Mouse (Mus musculus) natural killer cell, adult 2 months (primary cell): Measurements from ENCODE around the gene Rab42.
"Not testable (repeated sequence)": the region's sequence is repeated elsewhere in the genome, so short reads cannot be mapped to it uniquely, and the experiment has no call there.

Experiments used
- DNase-seq, 2 experiments: peaks; one replicate each; pipeline ENCODE4 v3.0.0; 2022; ENCODE audit warnings: low spot score in 2 of 2

Gene Rab42

DNA sequence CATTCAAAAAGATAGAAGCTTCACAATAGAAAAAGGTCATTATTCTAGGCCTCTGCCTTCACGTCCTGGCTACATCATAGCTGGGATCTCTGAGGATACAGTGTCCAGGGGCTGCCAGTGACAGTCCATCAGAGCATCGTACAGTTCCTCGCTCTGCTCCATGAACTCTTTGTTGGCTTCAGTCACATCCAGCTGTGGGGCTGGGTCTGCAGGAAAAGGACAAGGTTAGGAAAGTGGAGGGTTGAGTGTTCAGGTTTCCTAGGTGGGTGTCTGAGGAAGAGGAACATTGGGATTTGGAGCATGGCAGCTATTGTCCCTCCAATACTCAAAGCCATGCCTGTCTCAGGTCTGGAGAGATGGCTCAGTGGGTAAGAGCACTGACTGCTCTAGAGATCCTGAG, 8.6 kb upstream of the Rab42 start:
- DNase-seq = no peak

DNA sequence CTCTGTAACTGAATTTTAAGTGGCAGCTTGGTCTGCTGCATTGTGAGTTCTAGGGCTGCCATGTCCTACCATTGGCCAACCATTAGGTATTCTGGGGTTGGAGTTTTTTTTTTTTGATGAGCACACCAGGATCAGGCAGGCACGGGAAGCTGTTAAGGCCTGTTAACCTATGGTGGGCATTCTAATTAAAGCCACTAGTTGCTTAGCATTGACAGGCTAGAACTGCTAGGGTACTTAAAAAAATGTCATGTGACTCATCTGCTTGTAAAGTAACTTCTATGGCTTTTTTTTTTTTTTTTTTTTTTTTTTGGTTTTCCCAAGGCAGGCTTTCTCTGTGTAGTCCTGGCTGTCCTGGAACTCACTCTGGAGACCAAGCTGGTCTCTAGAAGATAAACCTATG, 8.0 kb upstream of the Rab42 start:
- DNase-seq = no peak

DNA sequence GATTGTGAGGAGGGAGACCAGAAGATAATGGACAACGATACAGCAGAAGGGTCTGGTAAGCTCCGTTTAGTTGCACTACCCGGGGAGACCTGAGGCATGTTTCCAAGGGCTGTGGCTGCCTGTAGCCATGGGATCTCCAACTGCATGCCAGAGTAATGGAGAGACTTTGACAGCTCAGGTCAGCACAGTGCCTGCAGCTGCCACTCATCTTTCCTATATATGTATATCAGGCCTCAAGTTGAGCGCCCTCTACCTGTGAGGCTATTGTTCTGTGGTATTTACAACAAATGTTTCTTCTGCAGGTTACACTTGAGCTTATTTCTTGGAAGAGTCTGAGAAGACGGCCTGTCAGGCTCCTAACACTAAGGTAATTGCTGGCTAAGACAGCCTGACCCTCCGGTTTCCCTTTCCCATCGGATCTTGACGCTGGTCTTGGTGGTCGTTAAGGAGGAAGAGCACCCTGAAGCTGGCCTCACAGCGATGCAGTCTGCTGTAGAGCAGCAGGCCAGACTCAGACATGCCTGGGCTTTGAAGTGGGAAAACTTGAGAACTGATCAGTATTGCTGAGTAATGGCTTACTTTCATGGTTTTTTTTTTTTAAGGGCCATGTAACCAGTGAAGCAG, 6.8 kb upstream of the Rab42 start:
- peak; percentile 47 to 69 for DNase-seq

DNA sequence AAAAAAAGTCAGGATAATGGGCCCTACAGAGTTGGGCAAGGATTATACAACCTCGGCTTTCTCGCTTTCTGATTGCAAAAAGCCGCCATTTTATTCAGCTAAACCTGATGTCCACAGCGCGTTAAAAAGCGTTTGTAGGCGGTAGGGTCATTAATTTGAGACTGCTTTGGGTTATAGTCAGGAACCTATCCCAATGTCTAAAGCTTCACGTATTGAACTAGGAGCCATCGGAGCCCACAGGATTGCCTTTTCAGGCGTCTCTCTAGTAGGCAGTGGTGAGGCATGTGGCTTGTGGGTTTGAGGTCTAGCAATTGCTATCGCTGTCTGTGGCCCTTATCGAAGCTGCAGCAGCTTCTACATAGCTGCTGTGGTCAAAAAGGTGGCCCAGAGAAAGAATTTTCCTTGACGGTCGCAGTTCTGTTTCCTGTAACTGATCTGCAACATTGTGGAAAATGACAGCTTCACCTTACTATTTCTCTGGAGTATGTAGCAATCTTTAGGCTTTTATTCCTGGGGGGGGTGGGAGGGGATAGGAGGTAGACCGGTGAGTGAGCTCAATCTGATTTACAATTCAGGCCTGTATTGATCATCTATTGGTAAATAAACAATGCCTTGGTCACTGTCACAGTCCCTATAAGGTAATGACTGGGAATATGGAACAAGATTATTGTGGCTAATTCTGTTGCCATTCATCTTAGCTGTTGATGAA, 6.1 kb upstream of the Rab42 start:
- DNase-seq = peak; percentile 52 to 64

DNA sequence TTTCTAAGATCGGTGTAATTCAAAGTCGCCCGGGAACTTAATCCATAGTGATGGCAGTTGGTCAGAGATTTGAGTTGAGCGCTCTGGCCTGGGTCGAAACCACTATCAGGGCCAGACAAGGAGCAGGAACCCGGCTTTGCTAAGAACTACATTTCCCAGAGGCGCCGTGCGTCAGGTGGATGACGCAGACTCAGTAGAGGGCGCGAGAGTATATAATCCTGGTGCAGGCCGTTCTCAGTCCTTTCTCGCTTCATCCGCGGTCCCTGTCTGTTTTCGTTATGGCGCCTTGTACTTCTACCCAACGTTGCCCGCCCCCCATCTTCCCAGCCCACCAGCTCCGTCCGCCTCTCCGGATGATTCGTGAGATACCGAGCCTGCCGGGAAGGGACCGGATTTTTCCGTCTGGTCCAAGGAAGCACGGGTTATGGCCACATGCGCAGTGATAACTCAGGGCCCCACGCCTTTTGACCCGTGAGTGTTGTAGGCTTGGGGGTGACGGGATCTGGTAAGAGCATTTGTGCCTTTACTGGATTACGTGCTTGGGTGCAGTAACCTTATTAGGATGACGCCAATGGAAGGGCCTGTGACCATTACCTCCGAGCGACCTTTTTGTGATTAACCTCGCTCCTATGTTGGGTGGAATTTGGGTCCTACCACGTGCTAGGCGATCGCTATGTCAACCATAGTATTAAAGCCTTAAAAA, 5.4 kb upstream of the Rab42 start:
- DNase-seq = peak; percentile 84 to 88

DNA sequence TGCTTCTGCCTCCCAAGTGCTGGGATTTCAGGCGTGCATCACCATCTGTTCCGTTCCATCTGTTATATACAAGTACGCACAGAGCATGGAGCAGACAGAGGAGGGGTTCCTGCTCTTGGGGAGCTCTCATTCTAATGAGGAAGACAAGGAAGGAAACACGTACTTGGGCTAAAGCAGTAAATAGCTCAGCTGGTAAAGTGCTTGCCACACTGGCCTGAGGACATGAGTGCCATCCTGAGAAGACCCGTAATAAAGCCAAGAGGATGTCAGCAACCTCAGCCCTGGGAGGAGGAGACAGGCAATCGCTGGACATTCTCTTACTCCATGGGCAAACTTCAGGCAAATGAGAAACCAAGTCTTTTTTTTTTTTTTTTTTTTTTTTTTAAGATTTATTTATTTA, 2.8 kb upstream of the Rab42 start:
- no peak for DNase-seq

DNA sequence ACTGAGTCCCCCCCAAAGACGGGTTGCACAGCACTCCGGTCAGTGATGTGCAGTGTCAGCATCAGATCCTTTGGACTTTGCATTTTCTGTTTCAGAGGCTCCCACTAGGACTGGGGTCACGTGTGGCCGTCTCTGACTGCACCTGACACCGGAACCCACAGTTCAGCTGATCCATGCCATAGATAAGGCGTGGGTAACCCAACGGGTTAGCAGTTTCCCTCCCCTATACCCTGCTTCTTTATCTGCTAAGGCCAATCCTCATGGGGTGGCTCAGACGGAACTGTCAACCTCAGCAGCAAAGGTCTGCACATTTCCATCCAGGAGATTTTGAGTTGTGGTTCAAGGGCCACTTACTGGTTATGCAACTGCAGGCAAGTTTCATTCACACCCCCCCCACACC, 2.1 kb upstream of the Rab42 start:
- DNase-seq = no peak

DNA sequence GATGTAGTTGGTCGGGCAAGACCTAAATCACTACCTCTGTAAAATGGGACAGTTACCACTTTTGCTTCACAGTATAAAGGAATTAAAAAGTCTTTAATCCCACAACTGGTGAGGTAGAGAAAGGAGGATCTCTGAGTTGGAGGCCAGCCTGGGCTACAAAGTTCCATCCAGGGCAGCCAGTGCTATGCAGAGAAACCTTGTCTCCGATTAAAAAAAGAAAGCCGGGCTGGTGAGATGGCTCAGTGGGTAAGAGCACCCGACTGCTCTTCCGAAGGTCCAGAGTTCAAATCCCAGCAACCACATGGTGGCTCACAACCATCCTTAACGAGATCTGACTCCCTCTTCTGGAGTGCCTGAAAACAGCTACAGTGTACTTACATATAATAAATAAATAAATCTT, 299 bp upstream of the Rab42 start:
- not testable (repeated sequence) for DNase-seq

DNA sequence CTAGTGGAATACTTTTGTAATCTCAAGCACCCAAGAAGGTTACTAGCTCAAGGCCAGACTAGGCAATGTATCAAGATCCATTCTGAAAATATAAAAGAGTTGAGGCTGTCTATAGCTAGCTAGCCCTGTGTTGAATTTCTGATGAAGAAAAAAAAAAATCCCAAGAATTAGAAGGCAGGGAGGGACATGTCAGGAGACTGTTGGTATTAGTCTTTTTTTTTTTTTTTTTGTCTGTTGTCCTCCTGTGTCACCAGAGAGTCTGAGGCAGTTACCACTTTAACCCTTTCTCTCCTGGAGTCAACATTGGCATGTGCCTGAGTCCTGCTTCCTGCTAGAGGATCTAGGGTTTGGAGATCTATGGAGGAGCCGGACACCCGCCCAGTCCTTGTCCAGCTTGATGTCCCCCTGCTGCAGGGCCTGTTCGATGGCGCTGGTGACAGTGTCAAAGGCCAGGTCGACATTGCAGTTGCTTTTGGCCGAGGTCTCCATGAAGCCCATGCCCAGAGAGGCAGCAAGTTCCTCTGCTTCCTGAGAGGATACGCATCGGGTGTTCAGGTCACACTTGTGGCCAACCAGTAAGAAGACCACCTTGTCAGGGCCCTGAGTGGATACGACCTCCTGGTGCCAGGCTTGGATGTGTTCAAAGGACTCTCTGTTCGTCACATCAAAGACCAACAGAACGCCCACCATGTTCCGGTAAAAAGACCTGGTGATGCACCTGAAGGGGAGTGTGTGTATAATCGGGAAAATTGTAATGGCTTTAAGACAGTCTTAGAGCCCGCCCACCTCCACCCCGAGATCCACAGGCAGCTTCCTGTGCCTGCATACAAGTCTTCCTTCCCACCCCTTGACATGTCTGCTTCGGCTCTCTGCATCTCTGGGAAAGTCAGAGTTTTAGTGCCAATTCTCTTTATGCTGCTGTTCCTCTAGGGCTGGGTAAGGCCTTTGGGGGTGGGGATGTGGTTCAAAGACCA, 933 bp downstream of the Rab42 start:
- no peak for DNase-seq

DNA sequence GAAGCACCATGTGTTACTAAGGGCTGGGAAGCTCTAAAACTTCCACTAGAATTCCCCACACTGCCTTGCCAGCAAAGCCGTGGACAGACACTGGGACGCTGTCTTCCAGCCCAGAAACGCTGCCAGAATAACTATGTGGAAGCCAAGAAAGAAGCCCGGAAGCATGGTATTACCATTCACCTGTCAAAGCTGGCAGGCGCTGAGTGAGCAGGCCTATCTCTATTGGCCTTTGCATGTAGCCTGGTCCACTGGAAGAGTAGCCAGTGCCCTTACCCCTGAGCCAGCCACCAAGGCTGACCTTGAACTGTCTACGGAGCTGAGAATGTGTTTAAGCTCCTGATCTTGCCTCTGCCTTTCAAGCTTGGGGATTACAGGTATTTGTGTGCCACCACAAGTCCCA, 1.7 kb downstream of the Rab42 start:
- DNase-seq = no peak

DNA sequence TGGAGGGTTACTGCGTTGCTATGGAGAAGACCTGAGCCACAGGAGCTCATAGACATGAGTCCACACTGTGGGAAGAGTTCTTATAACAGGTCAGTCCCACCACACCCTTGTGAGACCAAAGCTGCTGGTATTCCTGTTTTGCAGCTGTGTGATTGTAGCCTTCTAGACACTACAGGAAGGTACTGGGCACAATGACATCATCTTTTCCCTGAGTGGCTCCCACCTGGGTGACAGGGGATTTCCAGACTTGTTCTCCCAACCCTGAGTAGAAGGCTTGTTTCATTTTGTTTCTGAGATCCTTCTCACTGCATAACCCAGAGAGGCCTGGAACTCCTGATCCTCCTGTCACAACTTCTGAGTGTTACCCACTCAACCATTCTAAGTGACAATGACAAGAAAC, 3.3 kb downstream of the Rab42 start:
- no peak for DNase-seq

DNA sequence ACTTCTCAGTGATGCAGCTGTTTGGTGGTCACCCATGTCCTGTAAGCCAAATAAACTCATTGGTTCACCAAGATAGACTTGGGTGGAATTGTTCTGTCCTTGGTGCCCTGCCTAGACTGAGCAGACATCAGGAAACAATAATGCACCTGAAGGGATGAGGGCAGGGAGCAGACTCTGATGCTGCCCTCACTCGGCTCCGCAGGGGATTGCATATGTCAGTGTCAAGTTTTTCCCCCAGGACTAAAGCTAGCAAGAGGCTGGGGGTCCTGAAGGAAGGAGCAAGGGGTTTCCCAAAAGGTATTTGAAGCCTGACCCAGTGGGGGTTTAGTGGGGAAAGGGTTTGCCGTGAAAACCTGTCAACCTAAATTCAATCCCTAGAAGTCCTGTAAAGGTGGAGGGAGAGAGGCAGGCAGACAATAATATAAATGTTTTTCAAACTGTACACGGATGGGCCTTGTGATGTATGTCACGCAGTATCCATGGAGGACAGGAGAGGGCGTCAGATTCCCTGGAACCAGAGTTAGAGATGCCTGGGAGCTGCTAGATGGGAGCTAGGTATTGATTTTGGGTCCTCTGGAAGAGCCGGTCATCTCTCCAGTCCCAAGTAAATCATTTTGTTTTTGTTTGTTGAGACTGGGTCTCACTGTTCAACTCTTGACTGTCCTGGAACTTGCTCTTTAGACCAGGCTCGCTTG, 7.3 kb downstream of the Rab42 start:
- DNase-seq = no peak

DNA sequence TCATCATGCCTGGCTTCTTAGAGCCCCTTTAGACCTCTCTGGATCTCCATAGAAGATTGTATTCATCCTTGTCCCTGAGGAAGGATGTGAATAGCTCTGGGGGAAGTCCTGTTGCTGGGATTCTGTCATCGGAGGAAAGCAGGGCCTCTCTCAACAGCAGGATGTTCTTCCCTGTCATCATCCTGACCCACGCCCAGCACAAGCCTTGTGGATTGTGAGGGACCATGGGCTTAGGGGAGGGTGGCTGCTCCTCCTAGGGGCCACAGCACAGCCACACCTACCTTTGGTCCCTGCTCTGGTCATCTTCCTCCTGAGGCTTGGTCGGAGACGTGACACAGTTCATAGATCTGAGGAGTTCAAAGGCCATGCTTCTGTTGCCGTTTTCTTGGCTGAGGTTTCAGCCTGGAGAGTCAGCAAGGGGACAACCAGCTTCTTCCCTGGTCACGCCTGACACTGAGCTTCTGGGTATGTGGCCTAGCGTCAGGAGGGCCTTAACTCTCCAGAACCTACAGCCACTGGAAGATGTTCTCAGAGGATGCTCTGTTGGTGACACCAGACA, 9.4 kb downstream of the Rab42 start:
- no peak for DNase-seq

DNA sequence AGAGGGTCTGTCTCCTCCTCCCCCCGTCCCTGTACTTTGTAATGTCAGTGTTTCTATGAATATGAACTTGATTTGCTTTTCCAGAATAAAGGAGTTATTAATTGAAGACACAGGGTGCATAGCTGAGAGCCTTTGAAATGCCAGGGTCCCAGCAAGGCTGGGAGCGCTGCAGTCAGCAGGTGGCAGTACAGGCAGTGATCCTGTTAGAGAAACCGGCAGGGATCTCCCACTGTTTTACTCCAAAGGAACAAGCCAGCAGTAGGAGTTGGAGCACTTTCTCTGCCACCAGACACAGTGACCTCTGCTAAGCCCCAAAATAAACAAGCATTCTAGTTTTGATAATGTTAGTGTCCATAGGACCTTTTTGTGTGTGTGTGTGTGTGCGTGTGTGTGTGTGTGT, 10.2 kb downstream of the Rab42 start:
- DNase-seq = no peak

DNA sequence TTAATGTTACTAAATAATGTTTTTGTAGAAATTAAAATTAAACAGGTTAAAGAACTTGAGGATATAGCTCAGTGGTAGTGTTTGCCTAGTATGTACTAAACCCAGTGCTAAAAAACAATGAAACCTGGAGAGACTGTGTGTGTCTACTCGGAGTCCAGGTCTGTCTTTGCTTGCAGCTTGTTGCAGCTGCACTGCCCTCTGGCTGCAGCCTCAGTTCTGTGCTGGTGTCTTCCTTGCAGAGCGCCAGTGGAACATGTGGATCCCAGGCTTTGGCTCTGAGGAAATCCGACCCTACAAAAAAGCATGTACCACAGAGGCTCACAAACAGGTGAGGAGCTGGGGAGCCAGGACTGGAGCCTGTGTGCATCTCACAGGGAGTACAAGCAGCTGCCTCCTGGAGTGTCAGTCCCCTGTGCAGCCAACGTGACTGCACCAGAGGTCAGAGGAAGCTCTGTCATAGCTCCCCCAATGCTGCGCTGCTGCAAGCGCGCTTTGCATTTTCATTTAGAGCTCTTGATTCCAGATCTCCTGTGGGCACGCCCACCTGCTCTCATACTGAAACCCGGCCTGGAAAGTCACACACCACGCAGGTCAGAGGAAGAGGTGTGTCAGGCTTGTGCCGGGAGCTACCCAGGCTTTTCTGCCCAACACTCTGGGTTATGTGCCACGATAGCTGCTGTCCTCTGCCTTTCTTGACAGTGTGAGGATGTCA, 11.4 kb downstream of the Rab42 start:
- no peak for DNase-seq

DNA sequence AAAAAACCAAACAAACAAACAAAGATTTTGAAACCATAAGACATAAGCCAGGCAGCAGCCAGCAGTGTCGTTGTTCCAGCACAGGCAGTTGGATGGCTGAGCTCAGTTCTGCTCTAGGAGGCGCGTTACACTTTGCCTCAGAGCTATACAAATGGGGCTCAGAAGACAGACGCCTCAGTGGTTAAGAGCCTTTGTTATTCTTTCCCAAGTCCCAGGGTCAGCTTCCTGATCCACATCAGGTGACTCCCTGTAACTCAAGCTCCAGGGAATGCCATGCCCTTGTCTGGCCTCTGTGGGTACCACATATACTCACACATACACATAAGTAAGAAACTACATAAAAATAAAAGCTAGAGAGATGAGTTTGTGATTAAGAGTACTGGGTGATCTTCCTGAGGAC, 12.1 kb downstream of the Rab42 start:
- DNase-seq = no peak

DNA sequence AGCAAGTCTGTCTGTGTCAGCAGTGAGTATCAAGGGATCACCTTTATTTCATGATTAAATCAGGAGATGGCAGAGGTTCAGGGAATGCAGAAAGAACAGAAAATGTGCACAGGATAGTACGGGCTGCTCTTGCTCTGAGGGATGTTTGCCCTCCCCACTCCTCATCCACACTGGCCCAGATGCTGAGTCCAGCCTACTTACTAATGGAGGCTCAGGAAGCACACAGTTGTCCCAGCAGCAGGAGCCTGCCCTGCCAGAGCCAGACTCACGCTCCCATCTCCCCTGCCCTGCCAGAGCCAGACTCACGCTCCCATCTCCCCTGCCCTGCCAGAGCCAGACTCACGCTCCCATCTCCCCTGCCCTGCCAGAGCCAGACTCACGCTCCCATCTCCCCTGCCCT, 14.3 kb downstream of the Rab42 start:
- not testable (repeated sequence) for DNase-seq

DNA sequence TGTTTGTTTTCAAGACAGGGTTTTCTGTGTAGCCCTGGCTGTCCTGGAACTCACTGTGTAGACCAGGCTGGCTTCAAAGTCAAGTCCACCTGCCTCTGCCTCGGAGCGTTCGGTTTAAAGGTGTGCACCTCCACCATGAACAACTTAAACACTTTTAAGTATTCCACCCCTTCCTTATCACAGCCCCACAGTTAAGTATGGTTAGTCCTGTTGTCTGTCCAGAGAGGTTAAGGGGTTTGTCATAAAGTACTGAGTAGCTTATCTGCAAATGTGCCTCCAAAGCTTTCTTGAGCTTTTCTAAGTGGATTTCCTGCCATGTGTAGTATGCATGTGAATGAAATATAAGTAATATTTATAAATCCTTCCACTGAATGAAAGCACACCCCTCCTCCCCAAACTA, 27.2 kb downstream of the Rab42 start:
- DNase-seq = no peak

DNA sequence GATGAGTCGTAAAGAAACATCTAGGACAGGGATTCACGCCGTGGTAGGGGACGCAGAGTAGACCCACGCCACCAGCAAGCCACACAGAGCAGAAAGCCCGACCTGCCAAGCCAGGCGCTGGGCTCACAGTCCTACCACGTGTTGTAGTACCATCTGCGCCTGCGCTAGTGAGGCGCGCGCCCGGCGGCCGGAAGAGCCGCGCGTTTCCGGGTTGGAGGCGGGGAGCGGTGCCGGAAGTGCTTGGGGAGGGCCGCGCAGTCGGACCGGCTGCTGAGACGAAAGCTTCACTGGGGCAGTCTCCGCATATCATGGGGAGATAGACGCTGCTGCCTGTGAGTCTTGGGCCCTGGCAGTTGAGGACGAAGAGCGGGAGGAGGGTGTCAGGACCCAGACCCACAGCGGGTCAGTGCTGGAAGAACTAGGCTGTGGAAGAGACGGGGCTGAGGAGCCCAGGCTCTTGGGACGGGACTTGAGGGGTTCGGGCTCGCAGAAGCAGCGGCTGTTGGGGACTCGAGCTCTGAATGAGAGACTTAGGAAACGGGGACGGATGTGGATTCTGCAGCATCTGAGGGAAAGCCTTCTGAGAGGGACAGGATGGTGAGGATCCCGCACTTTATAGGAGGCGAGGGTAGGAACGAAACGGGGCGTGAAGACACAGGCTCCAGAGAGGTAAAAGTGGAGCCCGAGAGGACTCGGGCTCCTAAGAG, 28.9 kb downstream of the Rab42 start, which contains the start of gene Taf12:
Taf12 (plus strand) TSS at position 220 of the 707 bp plus-strand sequence.
- peak; percentile 89 to 92 for DNase-seq

DNA sequence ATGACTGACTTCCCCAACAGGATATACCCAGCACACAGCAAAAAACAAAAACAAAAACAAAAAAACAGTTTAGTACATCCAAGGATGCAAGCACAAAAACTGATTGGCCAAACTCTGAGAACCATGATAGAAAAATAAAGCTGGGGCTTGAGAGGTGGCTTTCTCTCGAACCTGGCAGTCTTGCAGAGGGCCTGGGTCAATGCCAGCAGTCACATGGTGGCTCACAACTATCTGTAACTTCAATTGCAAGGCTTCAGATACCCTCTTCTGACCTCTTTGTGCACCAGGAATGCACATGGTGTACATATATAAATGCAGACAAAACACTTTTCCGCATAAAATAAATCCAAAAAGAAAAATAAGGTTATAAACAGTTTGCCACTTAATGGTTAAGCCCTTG, 30.0 kb downstream of the Rab42 start:
- no peak for DNase-seq
